Mouse (Mus musculus): ENCODE data around the gene Rapgef4.

DNA sequence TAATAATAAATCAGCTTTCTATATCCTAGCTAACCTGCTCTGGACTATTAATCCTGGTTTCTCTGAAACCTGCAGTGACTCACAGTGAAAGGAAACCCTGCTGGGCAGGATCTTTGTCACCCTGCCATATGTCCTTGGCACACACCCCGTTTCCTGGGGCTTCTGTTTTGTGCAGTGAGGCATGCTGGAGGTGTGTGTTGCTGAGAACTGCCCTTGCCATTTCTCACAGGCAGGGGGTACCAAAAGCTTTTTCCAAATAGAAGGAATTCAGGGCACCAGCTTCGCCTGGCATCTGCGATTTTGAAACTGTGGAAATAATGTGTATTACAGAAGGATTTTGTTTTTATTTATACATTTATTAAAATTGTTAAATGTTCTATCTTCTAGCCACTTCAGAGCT, 40.8 kb downstream of the Rapgef4 start:
- TF ChIP-seq MAFK (IDR thresholded peaks at IDR 0.05; ENCODE audit: insufficient read depth, low read depth, low read length) (no peak), HCFC1 (IDR thresholded peaks at IDR 0.05; ENCODE audit: borderline replicate concordance, insufficient read depth, low read length) (no peak)

All from ES-E14 (cell line).